Mouse (Mus musculus) forebrain, embryonic 13.5 days (tissue): ENCODE measurements around the gene Capns1. TPM values are rescaled to one million over a fixed set of nuclear protein-coding genes. Genes with fewer than 3 reads are reported as not detected.
"Not testable (repeated sequence)": the region's sequence is repeated elsewhere in the genome, so short reads cannot be mapped to it uniquely, and the experiment has no call there.

Source experiments
- ATAC-seq: fragments of 200-750 bp; cut with Nextera tagmentation; 2 replicates; pipeline ENCODE4 v1.8.0; 2017
- H3K27ac ChIP-seq: fragments of 300-500 bp; sonication (generic); 2 replicates; pipeline ENCODE4 v1.5.1; 2015; ENCODE audit warnings: inconsistent platforms, mild to moderate bottlenecking, moderate library complexity
- H3K27me3 ChIP-seq: fragments of 300-500 bp; sonication (generic); 2 replicates; pipeline ENCODE4 v1.6.1; 2015; ENCODE audit warnings: mild to moderate bottlenecking, inconsistent platforms
- H3K36me3 ChIP-seq: fragments of 300-500 bp; sonication (generic); 2 replicates; pipeline ENCODE4 v1.6.1; 2015; ENCODE audit warnings: mild to moderate bottlenecking, inconsistent platforms; ENCODE audit not compliant: poor library complexity, severe bottlenecking
- H3K4me1 ChIP-seq: fragments of 300-500 bp; sonication (generic); 2 replicates; pipeline ENCODE4 v1.6.1; 2015; ENCODE audit warnings: inconsistent platforms
- H3K4me2 ChIP-seq: fragments of 300-500 bp; sonication (generic); 2 replicates; pipeline ENCODE4 v1.6.1; 2015; ENCODE audit warnings: inconsistent platforms, mild to moderate bottlenecking, moderate library complexity
- H3K4me3 ChIP-seq: fragments of 300-500 bp; sonication (generic); 2 replicates; pipeline ENCODE4 v1.5.1; 2015; ENCODE audit warnings: mild to moderate bottlenecking, inconsistent platforms
- H3K9ac ChIP-seq: fragments of 300-500 bp; sonication (generic); 2 replicates; pipeline ENCODE4 v1.6.1; 2015; ENCODE audit warnings: mild to moderate bottlenecking, inconsistent platforms
- H3K9me3 ChIP-seq: fragments of 300-500 bp; sonication (generic); replicated peaks from 2 replicates; pipeline ENCODE4 v1.6.1; 2016; ENCODE audit warnings: inconsistent platforms
- WGBS: fragments of 180-500 bp; shearing (Covaris S2); methylation state at CpG from one replicate; pipeline ENCODE4 v1.1.7; 2015; 5-methylcytosine and 5-hydroxymethylcytosine counted together
- polyA plus RNA-seq: library from polyadenylated mRNA; unstranded; fragments of >200 nt; fragmentation: Nextera tagmentation; extraction: Ambion mirVana; gene quantifications from 2 replicates; pipeline ENCODE4 v1.2.1, GENCODE M21; 2015

Gene Capns1
- polyA plus RNA-seq, 1 experiment from 2014 or later = 51.9 TPM

DNA sequence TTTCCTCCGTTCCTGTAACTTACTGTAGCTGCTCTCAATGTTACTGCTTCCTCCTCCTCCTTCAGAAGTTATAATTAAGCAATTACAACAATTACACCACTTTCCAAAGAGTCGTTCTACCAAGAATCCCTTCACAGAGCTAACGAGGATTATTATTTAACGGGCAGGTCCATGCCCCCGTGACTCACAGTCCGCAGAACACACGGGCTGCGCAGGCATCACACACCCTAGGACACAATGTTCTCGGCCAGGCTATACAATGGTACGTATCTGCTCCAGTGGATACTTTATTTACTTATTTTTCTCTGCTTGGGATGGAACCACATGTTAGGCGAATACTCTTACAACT, 21.4 kb upstream of the Capns1 start:
- Histone ChIP-seq H3K4me3 (peak overlapping the region; percentile 48), H3K4me1 (peaks cover 13% of the 10 kb centered on the region), H3K9me3 (no peaks in the 10 kb centered on the region), H3K4me2 (peak overlapping the region; percentile 77), H3K27me3 (no peaks in the 10 kb centered on the region), H3K27ac (no peak overlapping the region), H3K9ac (peak overlapping the region; percentile 61), H3K36me3 (peaks cover 27% of the 10 kb centered on the region)
- ATAC-seq = no peak
- 13% methylated on average over 11 of the region's 11 CpGs for WGBS

DNA sequence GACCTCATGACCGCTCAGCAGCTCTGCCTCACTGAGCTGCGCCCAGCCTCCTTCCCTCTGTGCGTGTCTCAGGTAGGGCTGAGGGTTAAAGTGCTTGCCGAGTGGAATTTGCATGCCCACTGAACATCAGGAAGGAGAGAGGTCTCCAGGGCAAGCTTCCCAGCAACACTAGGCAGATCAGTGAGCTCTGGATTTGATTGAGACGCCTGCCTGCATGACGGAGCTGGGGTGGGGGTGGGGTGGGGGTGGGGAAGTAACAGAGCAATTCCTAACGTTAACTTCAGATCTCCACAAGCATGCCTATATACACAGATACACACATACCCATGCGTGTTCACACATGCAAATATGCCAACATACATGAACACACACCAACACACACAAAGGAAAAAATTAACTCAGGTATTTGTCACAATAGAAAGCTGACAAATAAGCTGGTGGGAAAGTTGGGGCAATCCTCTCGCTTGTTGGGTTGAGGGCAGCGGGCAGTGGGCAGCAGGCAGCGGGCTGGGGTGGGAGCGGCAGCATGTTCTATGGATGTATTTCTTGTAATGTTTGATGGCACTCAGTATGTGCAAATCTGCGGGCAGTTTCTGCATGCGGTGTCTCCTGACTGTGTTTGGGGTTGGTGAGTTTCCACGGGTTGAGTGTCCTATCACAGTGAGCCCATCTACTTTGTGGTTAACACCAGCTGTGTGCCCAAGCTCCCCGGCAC, 20.8 kb upstream of the Capns1 start:
- Histone ChIP-seq H3K4me3 (peak overlapping the region; percentile 48), H3K27me3 (no peaks in the 10 kb centered on the region), H3K9ac (peak overlapping the region; percentile 61), H3K9me3 (no peaks in the 10 kb centered on the region), H3K27ac (peak overlapping the region; percentile 10; the same call in 1 of the 2 replicates), H3K4me2 (peak overlapping the region; percentile 77), H3K4me1 (peaks cover 13% of the 10 kb centered on the region), H3K36me3 (peaks cover 24% of the 10 kb centered on the region)
- 6% methylated on average over 16 of the region's 16 CpGs for WGBS
- ATAC-seq = peak; percentile 41

DNA sequence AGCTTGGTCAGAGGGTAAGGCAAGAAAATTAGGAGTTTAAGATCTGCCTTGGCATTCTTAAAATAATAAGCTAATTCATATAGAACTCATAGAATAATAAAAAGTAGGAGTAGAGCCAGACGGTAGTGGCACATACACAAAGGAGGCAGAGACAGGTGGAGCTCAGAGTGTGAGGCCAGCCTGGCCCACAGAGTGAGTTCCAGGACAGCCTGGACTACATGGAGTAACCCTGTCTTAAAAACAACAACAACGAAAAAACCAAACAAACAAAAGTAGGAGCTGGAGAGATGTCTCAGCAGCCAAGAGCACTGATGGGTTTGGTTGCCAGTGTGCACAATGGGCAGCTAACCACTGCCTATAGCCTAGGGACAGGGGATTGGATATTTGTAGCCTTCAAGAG, 18.7 kb upstream of the Capns1 start:
- no peak overlapping the region for H3K4me2 ChIP-seq

GRCm38 (mm10) chr7:30216723-30217151, 18.1 kb upstream of the Capns1 start:
- H3K9ac ChIP-seq = 0 out of 2 replicates have a peak overlapping the region, but pooled peaks have one; percentile 16
- H3K9me3 ChIP-seq = no peaks in the 10 kb centered on the region
- H3K4me3 ChIP-seq = peak overlapping the region; percentile 25
- peaks cover 13% of the 10 kb centered on the region for H3K4me1 ChIP-seq
- peak; percentile 79 for ATAC-seq
- 1% methylated on average over 15 of the region's 16 CpGs for WGBS
- H3K36me3 ChIP-seq = no peaks in the 10 kb centered on the region
- no peak overlapping the region for H3K27ac ChIP-seq
- H3K27me3 ChIP-seq = no peaks in the 10 kb centered on the region
- peak overlapping the region; percentile 53 for H3K4me2 ChIP-seq

More for the DNA sequence above, 18.7 kb upstream of the Capns1 start:
- Histone ChIP-seq H3K9me3 (no peaks in the 10 kb centered on the region), H3K9ac (no peak overlapping the region), H3K4me1 (peaks cover 13% of the 10 kb centered on the region), H3K27me3 (no peaks in the 10 kb centered on the region), H3K4me3 (no peak overlapping the region), H3K36me3 (0 out of 2 replicates have a peak, but pooled peaks cover 3% of the 10 kb centered on the region), H3K27ac (no peak overlapping the region)
- 84% methylated on average over 2 of the region's 2 CpGs for WGBS
- ATAC-seq = peak; percentile 39; the same call in 1 of the 2 replicates

GRCm38 (mm10) chr7:30215875-30216274, 17.3 kb upstream of the Capns1 start:
- H3K27ac ChIP-seq = no peak overlapping the region

GRCm38 (mm10) chr7:30213881-30214280, 15.3 kb upstream of the Capns1 start:
- Histone ChIP-seq H3K4me1 (peaks cover under 1% of the 10 kb centered on the region), H3K36me3 (no peaks in the 10 kb centered on the region), H3K27me3 (no peaks in the 10 kb centered on the region), H3K27ac (no peak overlapping the region), H3K9me3 (no peaks in the 10 kb centered on the region), H3K4me3 (no peak overlapping the region), H3K9ac (no peak overlapping the region), H3K4me2 (no peak overlapping the region)
- 90% methylated on average over 3 of the region's 3 CpGs for WGBS
- ATAC-seq = no peak

More at GRCm38 (mm10) chr7:30215875-30216274, 17.3 kb upstream of the Capns1 start:
- Histone ChIP-seq H3K4me2 (no peak overlapping the region), H3K9ac (no peak overlapping the region), H3K27me3 (no peaks in the 10 kb centered on the region), H3K4me3 (no peak overlapping the region), H3K4me1 (peaks cover 13% of the 10 kb centered on the region), H3K9me3 (no peaks in the 10 kb centered on the region), H3K36me3 (no peaks in the 10 kb centered on the region)
- 82% methylated on average over 3 of the region's 3 CpGs for WGBS
- no peak for ATAC-seq

DNA sequence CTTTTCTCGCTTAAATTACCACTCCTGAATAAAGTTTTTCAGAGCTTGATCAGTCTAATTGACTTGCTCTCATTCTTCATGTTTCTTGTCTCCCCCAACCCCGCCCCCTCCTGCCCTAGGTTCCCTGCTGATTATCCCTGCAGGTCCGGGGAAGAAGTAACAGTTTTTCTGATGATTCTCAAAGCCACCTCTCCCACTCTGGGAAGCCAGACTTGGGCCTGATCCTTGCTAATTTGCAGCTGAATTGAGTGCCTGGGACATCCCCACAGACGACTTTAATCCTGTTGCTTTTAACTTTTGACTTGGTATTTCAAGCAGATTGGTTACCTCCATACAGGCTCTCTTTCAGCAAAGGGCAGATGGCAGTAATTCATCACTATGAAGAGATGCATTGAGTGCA, 12.4 kb upstream of the Capns1 start:
- Histone ChIP-seq H3K9ac (no peak overlapping the region), H3K4me1 (no peaks in the 10 kb centered on the region), H3K4me2 (no peak overlapping the region), H3K27ac (no peak overlapping the region), H3K4me3 (no peak overlapping the region), H3K36me3 (no peaks in the 10 kb centered on the region), H3K27me3 (no peaks in the 10 kb centered on the region), H3K9me3 (no peaks in the 10 kb centered on the region)
- 15% methylated on average over 4 of the region's 4 CpGs for WGBS
- no peak for ATAC-seq

GRCm38 (mm10) chr7:30206364-30206763, 7.8 kb upstream of the Capns1 start:
- not testable (repeated sequence) for H3K9ac ChIP-seq, H3K4me3 ChIP-seq, H3K36me3 ChIP-seq, H3K27ac ChIP-seq, ATAC-seq, H3K27me3 ChIP-seq, H3K4me2 ChIP-seq, H3K4me1 ChIP-seq, H3K9me3 ChIP-seq
- 61% methylated on average over 5 of the region's 5 CpGs for WGBS

DNA sequence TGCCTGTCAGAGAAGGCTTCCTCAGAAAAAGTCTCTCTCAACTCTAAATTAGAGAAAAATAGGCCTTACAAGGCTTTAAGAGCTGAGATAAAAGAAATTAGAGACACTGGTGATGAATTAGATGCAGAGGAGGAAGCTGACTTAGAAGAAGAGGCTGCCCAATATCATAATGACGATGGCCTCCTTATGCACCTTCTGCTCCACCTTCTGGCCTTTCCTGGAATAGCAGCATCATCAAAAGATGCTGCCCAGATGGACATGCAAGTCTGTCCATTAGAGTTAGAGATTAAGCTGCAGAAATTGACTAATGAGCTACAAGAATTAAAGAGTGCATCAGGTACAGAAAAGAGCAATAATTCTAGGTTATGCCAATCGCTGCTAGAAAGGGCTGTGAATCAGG, 6.8 kb upstream of the Capns1 start:
- WGBS = 6% methylated on average over 2 of the region's 2 CpGs
- no peak overlapping the region for H3K27ac ChIP-seq

DNA sequence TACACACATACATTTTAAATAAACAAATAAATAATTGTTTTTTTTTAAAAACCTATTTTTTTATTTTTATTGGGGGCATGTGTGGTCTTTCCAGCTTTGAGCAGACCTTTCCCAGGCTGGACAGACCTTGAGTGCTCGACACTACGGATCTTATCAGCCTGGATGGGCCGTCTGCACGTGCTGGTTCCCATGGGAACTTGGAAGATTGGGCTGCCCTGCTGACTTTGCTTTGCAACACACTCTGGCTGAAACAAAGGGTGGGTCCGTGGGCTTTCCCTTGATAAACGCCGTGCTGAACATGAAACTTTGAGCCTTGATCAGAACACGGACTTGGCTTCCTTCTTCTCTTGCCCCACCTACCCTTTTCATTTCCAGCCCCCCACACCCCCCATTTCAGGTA, 5.8 kb upstream of the Capns1 start:
- 21% methylated on average over 8 of the region's 8 CpGs for WGBS
- no peak overlapping the region for H3K9ac ChIP-seq
- no peaks in the 10 kb centered on the region for H3K9me3 ChIP-seq
- ATAC-seq = no peak
- H3K4me1 ChIP-seq = no peaks in the 10 kb centered on the region
- no peak overlapping the region for H3K4me2 ChIP-seq
- no peak overlapping the region for H3K27ac ChIP-seq
- no peak overlapping the region for H3K4me3 ChIP-seq
- no peaks in the 10 kb centered on the region for H3K27me3 ChIP-seq
- no peaks in the 10 kb centered on the region for H3K36me3 ChIP-seq

More for the DNA sequence above, 6.8 kb upstream of the Capns1 start:
- H3K9me3 ChIP-seq = no peaks in the 10 kb centered on the region
- no peaks in the 10 kb centered on the region for H3K36me3 ChIP-seq
- H3K4me1 ChIP-seq = no peaks in the 10 kb centered on the region
- H3K27me3 ChIP-seq = no peaks in the 10 kb centered on the region
- no peak overlapping the region for H3K9ac ChIP-seq
- H3K4me2 ChIP-seq = no peak overlapping the region
- H3K4me3 ChIP-seq = no peak overlapping the region
- no peak for ATAC-seq

- 88% methylated on average over 11 of the region's 11 CpGs for WGBS
These were observed 4.5 kb upstream of the Capns1 start for GRCm38 (mm10) chr7:30202895-30203690.

GRCm38 (mm10) chr7:30200661-30201060, 2.0 kb upstream of the Capns1 start:
- not testable (repeated sequence) for H3K4me3 ChIP-seq, H3K36me3 ChIP-seq, H3K27ac ChIP-seq, H3K9ac ChIP-seq, H3K27me3 ChIP-seq, H3K4me2 ChIP-seq, H3K4me1 ChIP-seq, ATAC-seq, H3K9me3 ChIP-seq
- WGBS = 91% methylated on average over 5 of the region's 5 CpGs

More at GRCm38 (mm10) chr7:30202895-30203690, 4.5 kb upstream of the Capns1 start:
- Histone ChIP-seq H3K4me2 (no peak overlapping the region), H3K4me3 (no peak overlapping the region), H3K27me3 (no peaks in the 10 kb centered on the region), H3K9ac (no peak overlapping the region), H3K9me3 (no peaks in the 10 kb centered on the region), H3K27ac (no peak overlapping the region), H3K36me3 (no peaks in the 10 kb centered on the region), H3K4me1 (0 out of 2 replicates have a peak, but pooled peaks cover 4% of the 10 kb centered on the region)
- no peak for ATAC-seq
